Mouse (Mus musculus): ENCODE measurements around the gene Atp4b.

DNA sequence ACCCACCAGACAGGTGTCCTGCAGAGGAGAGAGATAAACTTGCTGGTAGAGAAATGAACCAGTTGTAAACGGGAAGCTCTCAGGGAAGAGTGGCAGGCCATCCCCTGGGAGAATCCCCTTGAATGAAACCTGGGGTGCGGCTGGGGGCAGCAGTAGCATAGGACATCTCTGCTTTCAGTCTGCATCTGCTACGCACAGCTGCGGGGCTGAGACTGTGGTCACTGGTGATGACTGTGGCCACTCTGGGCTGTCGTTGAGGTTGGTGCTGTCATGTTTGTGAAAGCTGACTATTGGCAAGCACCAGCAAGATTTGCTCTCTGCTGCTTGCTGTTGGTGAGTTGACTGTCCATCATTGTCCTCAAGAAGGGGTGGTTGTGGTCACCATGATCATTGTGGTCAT is 45.0 kb downstream of the Atp4b start:
- TF ChIP-seq CTCF (IDR thresholded peaks at IDR 0.05; ENCODE audit: control insufficient read depth, insufficient read depth, insufficient read length), result no peak
- TF ChIP-seq CEBPB (IDR thresholded peaks at IDR 0.05; ENCODE audit: low read depth), result no peak
- no peak for TF ChIP-seq FOSL1 (IDR thresholded peaks at IDR 0.05; ENCODE audit: insufficient read depth, low read length, poor library complexity, severe bottlenecking)
- no peak for TF ChIP-seq USF1 (IDR thresholded peaks at IDR 0.05; ENCODE audit: low read depth)
- no peak for TF ChIP-seq MAX (IDR thresholded peaks at IDR 0.05)
